Mouse (Mus musculus) CH12.LX (cell line): Measurements from ENCODE around the gene Elk3. TPM values are rescaled to one million over a fixed set of nuclear protein-coding genes. Genes with fewer than 3 reads are reported as not detected.
A peak's percentile ranks its signal among the peaks of the same experiment; 100 is the strongest.

Experiments used
- DNase-seq: peaks from one replicate; pipeline ENCODE4 v3.0.0-alpha.2; 2013; ENCODE audit errors: extremely low read depth
- H3K27ac ChIP-seq: 2 replicates; pipeline ENCODE4 v1.5.1; 2012; ENCODE audit warnings: low read depth, mild to moderate bottlenecking, control low read depth, moderate library complexity; ENCODE audit not compliant: insufficient read depth
- H3K27me3 ChIP-seq: replicated peaks from 2 replicates; pipeline ENCODE3; 2012; ENCODE audit warnings: inconsistent platforms
- H3K36me3 ChIP-seq, 2 experiments: replicated peaks in 1 of 2; 2 replicates each; pipeline versions ENCODE3 to v1.6.1; 2012; ENCODE audit warnings: inconsistent platforms in 1 of 2, low read length in 1 of 2, mild to moderate bottlenecking in 1 of 2, mixed read lengths in 1 of 2, moderate library complexity in 1 of 2; ENCODE audit not compliant: control insufficient read depth in 1 of 2, insufficient read depth in 1 of 2
- H3K4me1 ChIP-seq, 2 experiments: 2 replicates each; pipeline ENCODE4 v1.6.1; 2012; ENCODE audit warnings: inconsistent platforms in 1 of 2, moderate library complexity in 1 of 2; ENCODE audit not compliant: insufficient read depth in 2 of 2, control insufficient read depth in 1 of 2
- H3K4me2 ChIP-seq: 2 replicates; pipeline ENCODE4 v1.6.1; 2012; ENCODE audit warnings: low read depth, mild to moderate bottlenecking, control low read depth; ENCODE audit not compliant: poor library complexity, insufficient read depth, severe bottlenecking
- H3K4me3 ChIP-seq, 3 experiments: fragments of 150-350 bp in 1 of 3; sonication (generic) in 1 of 3; replicated peaks in 1 of 3; 2 replicates each; pipeline versions ENCODE3 to v1.5.1; 2011 to 2012; ENCODE audit warnings: low read depth in 2 of 3, low read length in 2 of 3, mild to moderate bottlenecking in 2 of 3, moderate library complexity in 2 of 3, control low read depth in 1 of 3, improper control_type of control experiment in 1 of 3, inconsistent platforms in 1 of 3, mixed read lengths in 1 of 3; ENCODE audit not compliant: poor library complexity in 1 of 3
- H3K79me2 ChIP-seq: replicated peaks from 2 replicates; pipeline ENCODE4 v1.6.1; 2012; ENCODE audit warnings: mild to moderate bottlenecking, moderate library complexity; ENCODE audit not compliant: control insufficient read depth, poor library complexity, insufficient read depth, severe bottlenecking; ENCODE audit errors: extremely low read depth
- H3K9ac ChIP-seq: 2 replicates; pipeline ENCODE4 v1.6.1; 2012; ENCODE audit warnings: low read depth, mild to moderate bottlenecking, control low read depth, moderate library complexity; ENCODE audit not compliant: insufficient read depth
- H3K9me3 ChIP-seq: replicated peaks from 2 replicates; pipeline ENCODE3; 2012; ENCODE audit warnings: low read length, inconsistent platforms, mixed read lengths
- BHLHE40 ChIP-seq: IDR thresholded peaks from 2 replicates; pipeline ENCODE4 v1.6.1; 2011; ENCODE audit warnings: mild to moderate bottlenecking, low read depth, low read length, improper control_type of control experiment
- CTCF ChIP-seq, 2 experiments: IDR thresholded peaks in 1 of 2; conservative IDR thresholded peaks in 1 of 2; 2 replicates each; pipeline ENCODE4 v1.5.1; 2011 to 2012; ENCODE audit warnings: low read depth in 2 of 2, low read length in 2 of 2, improper control_type of control experiment in 1 of 2, inconsistent platforms in 1 of 2, mild to moderate bottlenecking in 1 of 2, moderate library complexity in 1 of 2
- EP300 ChIP-seq: IDR thresholded peaks from 2 replicates; pipeline ENCODE4 v1.6.1; 2011; ENCODE audit warnings: low read length, improper control_type of control experiment
- ETS1 ChIP-seq: conservative IDR thresholded peaks from 2 replicates; pipeline ENCODE4 v1.6.1; 2012; ENCODE audit warnings: low read depth, mild to moderate bottlenecking, inconsistent platforms, low read length, improper control_type of control experiment, moderate library complexity
- GABPA ChIP-seq: IDR thresholded peaks from 2 replicates; pipeline ENCODE4 v1.6.1; 2012; ENCODE audit warnings: low read depth, low read length, improper control_type of control experiment, inconsistent platforms; ENCODE audit not compliant: insufficient replicate concordance
- HCFC1 ChIP-seq: IDR thresholded peaks from 2 replicates; pipeline ENCODE4 v1.6.1; 2012; ENCODE audit warnings: low read depth, mild to moderate bottlenecking, inconsistent platforms, low read length, improper control_type of control experiment
- MAFK ChIP-seq: IDR thresholded peaks from 2 replicates; pipeline ENCODE4 v1.6.1; 2011; ENCODE audit warnings: low read length, improper control_type of control experiment; ENCODE audit not compliant: insufficient replicate concordance
- MEF2A ChIP-seq: IDR thresholded peaks from 2 replicates; pipeline ENCODE4 v1.6.1; 2014; ENCODE audit warnings: low read depth, mild to moderate bottlenecking, inconsistent platforms, low read length, improper control_type of control experiment, borderline replicate concordance
- NELFE ChIP-seq: IDR thresholded peaks from 2 replicates; pipeline ENCODE4 v1.6.1; 2011; ENCODE audit warnings: low read depth, low read length, improper control_type of control experiment
- NRF1 ChIP-seq: IDR thresholded peaks from 2 replicates; pipeline ENCODE4 v1.6.1; 2014; ENCODE audit warnings: low read depth, mild to moderate bottlenecking, inconsistent platforms, low read length, improper control_type of control experiment, moderate library complexity
- POLR2AphosphoS2 ChIP-seq: IDR thresholded peaks from 2 replicates; pipeline ENCODE4 v1.6.1; 2011; ENCODE audit warnings: low read depth, low read length, improper control_type of control experiment
- RCOR1 ChIP-seq: conservative IDR thresholded peaks from 2 replicates; pipeline ENCODE4 v1.6.1; 2012; ENCODE audit warnings: low read depth, mild to moderate bottlenecking, inconsistent platforms, low read length, improper control_type of control experiment
- SMC3 ChIP-seq: IDR thresholded peaks from 2 replicates; pipeline ENCODE4 v1.6.1; 2011; ENCODE audit warnings: low read depth, low read length, improper control_type of control experiment
- TBP ChIP-seq: conservative IDR thresholded peaks from 2 replicates; pipeline ENCODE4 v1.6.1; 2011; ENCODE audit warnings: low read depth, low read length, improper control_type of control experiment
- TCF12 ChIP-seq: IDR thresholded peaks from 2 replicates; pipeline ENCODE4 v1.6.1; 2014; ENCODE audit warnings: low read depth, mild to moderate bottlenecking, inconsistent platforms, low read length, improper control_type of control experiment
- USF2 ChIP-seq: conservative IDR thresholded peaks from 2 replicates; pipeline ENCODE4 v1.6.1; 2011; ENCODE audit warnings: low read depth, low read length, improper control_type of control experiment
- ZKSCAN1 ChIP-seq: IDR thresholded peaks from 2 replicates; pipeline ENCODE4 v1.6.1; 2012; ENCODE audit warnings: low read depth, inconsistent platforms, low read length, improper control_type of control experiment, borderline replicate concordance
- ZMIZ1 ChIP-seq: IDR thresholded peaks from 2 replicates; pipeline ENCODE4 v1.6.1; 2012; ENCODE audit warnings: low read depth, mild to moderate bottlenecking, inconsistent platforms, low read length, improper control_type of control experiment
- dilution Hi-C: fragments of 300-500 bp; cut with MboI; formaldehyde crosslinking; loops from 2 replicates; pipeline ENCODE4 v1.14.3; 2020; ENCODE audit warnings: low sequenced_read_pairs; ENCODE audit not compliant: extremely low pct_unique_long_range_greater_than_20kb, extremely low pct_ligation_motif_present
- in situ Hi-C: fragments of 300-500 bp; cut with MboI; formaldehyde crosslinking; loops from 3 replicates; pipeline ENCODE4 v1.14.3; 2019; ENCODE audit warnings: low sequenced_read_pairs, low pct_ligation_motif_present, low pct_unique_long_range_greater_than_20kb, mixed read lengths
- polyA plus RNA-seq: library from polyadenylated mRNA; unstranded; fragments of >175 nt; gene quantifications from 2 replicates; pipeline ENCODE4 v1.2.1, GENCODE M21; 2012; ENCODE audit warnings: low read depth; ENCODE audit not compliant: insufficient read length
- total RNA-seq, 2 experiments: library from RNA; depleted of rRNA; stranded (reverse); fragments of 300-350 nt in 1 of 2; fragments of >200 nt in 1 of 2; gene quantifications; 2 replicates each; pipeline ENCODE4 v1.2.3; 2012 to 2014

The Elk3 gene
- total and polyA plus RNA-seq, 3 experiments: 20.1 to 37.0 (median 25.8) TPM

GRCm38 (mm10) chr10:93285489-93285888, 25.4 kb downstream of the Elk3 start:
- DNase-seq: no peak
- dilution Hi-C loops (no loop called here), in situ Hi-C loops (loop anchor here (10.0 to 25.0 kb wide), 3 partner anchors 123 to 277 kb away; partner anchors contain the start of gene Cdk17)
- no peak for TF ChIP-seq USF2
- no peak for TF ChIP-seq ETS1
- TF ChIP-seq NRF1: no peak
- TF ChIP-seq EP300: no peak
- TF ChIP-seq MAFK: no peak
- TF ChIP-seq RCOR1: no peak
- TF ChIP-seq HCFC1: no peak
- TF ChIP-seq BHLHE40: no peak
- TF ChIP-seq TBP: no peak
- TF ChIP-seq MEF2A: no peak
- no peak for TF ChIP-seq GABPA
- TF ChIP-seq ZKSCAN1: no peak
- no peak for TF ChIP-seq NELFE
- no peak overlapping the region for H3K9ac ChIP-seq
- H3K27me3 ChIP-seq: no peaks in the 10 kb centered on the region
- H3K27ac ChIP-seq: no peak overlapping the region
- H3K4me2 ChIP-seq: no peak overlapping the region
- H3K4me3 ChIP-seq: no peak overlapping the region
- H3K36me3 ChIP-seq: peaks cover 55 to 91% of the 10 kb centered on the region in 2 experiments
- peaks cover 5% of the 10 kb centered on the region for H3K9me3 ChIP-seq
- H3K79me2 ChIP-seq: peaks cover 36% of the 10 kb centered on the region
- peaks cover 0 to 14% of the 10 kb centered on the region in 2 experiments; a peak in 1 of 4 replicates for H3K4me1 ChIP-seq

DNA sequence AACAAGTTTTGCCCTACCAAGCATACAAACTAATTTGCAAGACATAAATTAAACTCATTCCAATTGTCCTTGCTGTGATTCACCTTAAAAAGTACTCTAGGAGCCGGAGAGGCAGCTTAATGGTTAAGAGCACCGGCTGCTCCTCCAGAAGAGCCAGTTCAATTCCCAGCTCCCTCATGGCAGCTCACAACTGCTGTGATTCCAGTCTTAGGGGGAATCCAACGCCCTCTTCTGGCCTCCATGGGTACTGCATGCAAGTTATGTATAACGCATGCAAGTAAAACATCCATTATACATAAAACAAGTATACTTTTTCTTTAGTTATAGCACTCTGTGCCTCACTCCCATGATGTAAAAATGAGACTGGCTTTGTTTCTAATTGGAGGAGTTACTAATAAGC, 27.7 kb downstream of the Elk3 start:
- TF ChIP-seq ZMIZ1 (no peak), CTCF (conservative IDR thresholded peaks at IDR 0.05 in 1 of 2, IDR thresholded peaks at IDR 0.05 in 1 of 2; ENCODE audit: low read depth in 2 of 2, low read length in 2 of 2) (peak; percentile 47 to 53; a peak in 3 of 4 replicates), POLR2AphosphoS2 (no peak), TCF12 (no peak), MEF2A (no peak), SMC3 (peak; percentile 46)
- Histone ChIP-seq H3K79me2 (peaks cover 19% of the 10 kb centered on the region), H3K4me1 (peaks cover 0 to 20% of the 10 kb centered on the region in 2 experiments; a peak in 1 of 4 replicates), H3K4me3 (no peak overlapping the region), H3K36me3 (peaks cover 63 to 96% of the 10 kb centered on the region in 2 experiments), H3K9me3 (peaks cover 5% of the 10 kb centered on the region), H3K27ac (no peak overlapping the region), H3K4me2 (no peak overlapping the region), H3K9ac (no peak overlapping the region), H3K27me3 (no peaks in the 10 kb centered on the region)
- dilution Hi-C loops: no loop called here
- DNase-seq: no peak
- in situ Hi-C loops: loop anchor here (10.0 to 25.0 kb wide), 3 partner anchors 121 to 279 kb away; partner anchors contain the start of gene Cdk17
